Mouse (Mus musculus): ENCODE measurements around the gene Notch1. TPM values are rescaled to one million over a fixed set of nuclear protein-coding genes. Genes with fewer than 3 reads are reported as not detected.

Notch1 gene
- polyA plus RNA-seq, 1 experiment from 2014 or later: 2.1 TPM

DNA sequence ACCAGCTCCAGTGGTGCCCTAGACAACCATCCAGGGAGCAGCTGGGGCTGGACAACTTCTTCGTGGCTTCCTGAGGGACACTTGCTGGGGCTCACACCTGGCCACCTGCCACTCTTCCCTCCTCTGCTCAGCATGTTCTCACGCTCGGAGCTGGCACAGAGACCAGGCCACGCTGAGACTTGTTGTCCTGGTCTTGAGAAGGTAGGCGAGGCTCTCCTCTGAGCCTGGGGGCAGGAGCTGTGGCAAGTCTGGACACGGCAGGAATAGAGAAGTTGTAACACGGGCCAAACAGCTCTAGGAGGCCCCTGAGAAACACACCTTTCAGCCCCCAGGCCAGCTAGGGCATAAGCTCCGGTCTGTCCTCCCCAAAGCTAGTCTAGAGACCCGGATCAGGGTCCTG, 37.4 kb upstream of the Notch1 start:
- WGBS (ENCODE audit: insufficient replicate concordance): 73% methylated on average over 9 of the region's 9 CpGs
- Histone ChIP-seq H3K9ac (replicated peaks) (no peak overlapping the region), H3K36me3 (replicated peaks; ENCODE audit: insufficient read depth, low read length) (no peaks in the 10 kb centered on the region), H3K4me3 (ENCODE audit: low read depth, low read length) (no peak overlapping the region), H3K4me1 (ENCODE audit: insufficient read depth) (peaks cover 69% of the 10 kb centered on the region), H3K27me3 (ENCODE audit: insufficient read depth, low read length) (no peaks in the 10 kb centered on the region), H3K4me2 (ENCODE audit: low read depth, low read length) (no peak overlapping the region), H3K27ac (ENCODE audit: low read depth) (no peak overlapping the region), H3K9me3 (ENCODE audit: low read length) (no peaks in the 10 kb centered on the region)
- DNase-seq: no peak
- TF ChIP-seq CTCF (IDR thresholded peaks at IDR 0.05; ENCODE audit: low read depth) (no peak), EP300 (IDR thresholded peaks at IDR 0.05; ENCODE audit: low read depth) (no peak)
- ATAC-seq: no peak

GRCm38 (mm10) chr2:26552066-26552465, 35.6 kb upstream of the Notch1 start:
- no peak overlapping the region for H3K4me2 ChIP-seq (ENCODE audit: low read depth, low read length)
- peak overlapping the region; percentile 57 for H3K27ac ChIP-seq (ENCODE audit: low read depth)
- no peak for ATAC-seq
- WGBS (ENCODE audit: insufficient replicate concordance): 74% methylated on average over 2 of the region's 2 CpGs
- TF ChIP-seq EP300 (IDR thresholded peaks at IDR 0.05; ENCODE audit: low read depth) (no peak), CTCF (IDR thresholded peaks at IDR 0.05; ENCODE audit: low read depth) (no peak)
- no peaks in the 10 kb centered on the region for H3K36me3 ChIP-seq (replicated peaks; ENCODE audit: insufficient read depth, low read length)
- H3K27me3 ChIP-seq (ENCODE audit: insufficient read depth, low read length): no peaks in the 10 kb centered on the region
- H3K4me3 ChIP-seq (ENCODE audit: low read depth, low read length): no peak overlapping the region
- DNase-seq: no peak
- no peaks in the 10 kb centered on the region for H3K9me3 ChIP-seq (ENCODE audit: low read length)
- H3K4me1 ChIP-seq (ENCODE audit: insufficient read depth): peaks cover 75% of the 10 kb centered on the region
- H3K9ac ChIP-seq (replicated peaks): no peak overlapping the region

GRCm38 (mm10) chr2:26551446-26551845, 35.0 kb upstream of the Notch1 start:
- Histone ChIP-seq H3K4me3 (ENCODE audit: low read depth, low read length) (no peak overlapping the region), H3K4me1 (ENCODE audit: insufficient read depth) (peaks cover 69% of the 10 kb centered on the region), H3K27ac (ENCODE audit: low read depth) (peak overlapping the region; percentile 57), H3K9ac (replicated peaks) (no peak overlapping the region), H3K4me2 (ENCODE audit: low read depth, low read length) (no peak overlapping the region), H3K27me3 (ENCODE audit: insufficient read depth, low read length) (no peaks in the 10 kb centered on the region), H3K9me3 (ENCODE audit: low read length) (no peaks in the 10 kb centered on the region), H3K36me3 (replicated peaks; ENCODE audit: insufficient read depth, low read length) (no peaks in the 10 kb centered on the region)
- DNase-seq: no peak
- TF ChIP-seq CTCF (IDR thresholded peaks at IDR 0.05; ENCODE audit: low read depth) (no peak), EP300 (IDR thresholded peaks at IDR 0.05; ENCODE audit: low read depth) (no peak)
- WGBS (ENCODE audit: insufficient replicate concordance): 37% methylated on average over 8 of the region's 8 CpGs
- no peak for ATAC-seq

DNA sequence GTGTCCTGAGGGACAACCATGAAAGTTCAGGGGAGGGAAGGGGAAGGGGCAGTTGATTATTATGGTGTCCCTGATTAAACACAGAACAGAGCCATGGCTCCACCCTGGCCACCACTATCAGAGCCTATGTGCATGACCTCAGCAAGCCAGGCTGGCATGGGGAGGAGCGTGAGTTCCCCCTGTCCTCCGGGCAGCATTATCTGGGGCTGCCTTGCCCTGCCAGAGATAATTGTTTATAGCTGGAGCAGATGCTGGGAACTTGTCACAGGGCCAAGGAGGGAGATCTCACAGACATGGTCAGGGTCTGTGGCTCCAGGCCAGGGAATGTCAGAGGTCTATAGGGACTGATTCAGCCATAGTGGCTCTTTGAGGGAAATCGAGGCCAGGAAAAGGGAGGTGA, 34.3 kb upstream of the Notch1 start:
- Histone ChIP-seq H3K27me3 (ENCODE audit: insufficient read depth, low read length) (no peaks in the 10 kb centered on the region), H3K4me2 (ENCODE audit: low read depth, low read length) (no peak overlapping the region), H3K9ac (replicated peaks) (no peak overlapping the region), H3K27ac (ENCODE audit: low read depth) (peak overlapping the region; percentile 57; the same call in 1 of the 2 replicates), H3K4me1 (ENCODE audit: insufficient read depth) (peaks cover 63% of the 10 kb centered on the region), H3K9me3 (ENCODE audit: low read length) (no peaks in the 10 kb centered on the region), H3K4me3 (ENCODE audit: low read depth, low read length) (no peak overlapping the region), H3K36me3 (replicated peaks; ENCODE audit: insufficient read depth, low read length) (no peaks in the 10 kb centered on the region)
- 56% methylated on average over 3 of the region's 3 CpGs for WGBS (ENCODE audit: insufficient replicate concordance)
- ATAC-seq: no peak
- DNase-seq: no peak
- TF ChIP-seq EP300 (IDR thresholded peaks at IDR 0.05; ENCODE audit: low read depth) (no peak), CTCF (IDR thresholded peaks at IDR 0.05; ENCODE audit: low read depth) (no peak)

GRCm38 (mm10) chr2:26550205-26550604, 33.7 kb upstream of the Notch1 start:
- no peak for TF ChIP-seq EP300 (IDR thresholded peaks at IDR 0.05; ENCODE audit: low read depth)
- no peak for TF ChIP-seq CTCF (IDR thresholded peaks at IDR 0.05; ENCODE audit: low read depth)
- no peak overlapping the region for H3K4me3 ChIP-seq (ENCODE audit: low read depth, low read length)
- H3K9ac ChIP-seq (replicated peaks): no peak overlapping the region
- no peaks in the 10 kb centered on the region for H3K36me3 ChIP-seq (replicated peaks; ENCODE audit: insufficient read depth, low read length)
- H3K4me2 ChIP-seq (ENCODE audit: low read depth, low read length): no peak overlapping the region
- DNase-seq (no peak), ATAC-seq (0 out of 2 replicates have a peak, but pooled peaks have one; percentile 3)
- no peaks in the 10 kb centered on the region for H3K27me3 ChIP-seq (ENCODE audit: insufficient read depth, low read length)
- 51% methylated on average over 3 of the region's 3 CpGs for WGBS (ENCODE audit: insufficient replicate concordance)
- peaks cover 58% of the 10 kb centered on the region for H3K4me1 ChIP-seq (ENCODE audit: insufficient read depth)
- peak overlapping the region; percentile 78 for H3K27ac ChIP-seq (ENCODE audit: low read depth)
- H3K9me3 ChIP-seq (ENCODE audit: low read length): no peaks in the 10 kb centered on the region

GRCm38 (mm10) chr2:26549801-26550200, 33.3 kb upstream of the Notch1 start:
- Histone ChIP-seq H3K4me2 (ENCODE audit: low read depth, low read length) (no peak overlapping the region), H3K9me3 (ENCODE audit: low read length) (no peaks in the 10 kb centered on the region), H3K27me3 (ENCODE audit: insufficient read depth, low read length) (no peaks in the 10 kb centered on the region), H3K4me3 (ENCODE audit: low read depth, low read length) (no peak overlapping the region), H3K4me1 (ENCODE audit: insufficient read depth) (peaks cover 54% of the 10 kb centered on the region), H3K36me3 (replicated peaks; ENCODE audit: insufficient read depth, low read length) (no peaks in the 10 kb centered on the region), H3K9ac (replicated peaks) (no peak overlapping the region), H3K27ac (ENCODE audit: low read depth) (peak overlapping the region; percentile 80)
- WGBS (ENCODE audit: insufficient replicate concordance): 20% methylated on average over 10 of the region's 10 CpGs
- peak; percentile 94 for ATAC-seq
- peak; percentile 79 for DNase-seq
- no peak for TF ChIP-seq CTCF (IDR thresholded peaks at IDR 0.05; ENCODE audit: low read depth)
- TF ChIP-seq EP300 (IDR thresholded peaks at IDR 0.05; ENCODE audit: low read depth): peak; percentile 30; the same call in 1 of the 2 replicates

GRCm38 (mm10) chr2:26547481-26547880, 31.0 kb upstream of the Notch1 start:
- Histone ChIP-seq H3K27ac (ENCODE audit: low read depth) (no peak overlapping the region), H3K4me3 (ENCODE audit: low read depth, low read length) (no peak overlapping the region), H3K36me3 (replicated peaks; ENCODE audit: insufficient read depth, low read length) (no peaks in the 10 kb centered on the region), H3K27me3 (ENCODE audit: insufficient read depth, low read length) (no peaks in the 10 kb centered on the region), H3K4me2 (ENCODE audit: low read depth, low read length) (no peak overlapping the region), H3K4me1 (ENCODE audit: insufficient read depth) (peaks cover 34% of the 10 kb centered on the region), H3K9ac (replicated peaks) (no peak overlapping the region), H3K9me3 (ENCODE audit: low read length) (no peaks in the 10 kb centered on the region)
- TF ChIP-seq CTCF (IDR thresholded peaks at IDR 0.05; ENCODE audit: low read depth) (peak; percentile 49), EP300 (IDR thresholded peaks at IDR 0.05; ENCODE audit: low read depth) (no peak)
- ATAC-seq (no peak), DNase-seq (no peak)
- WGBS (ENCODE audit: insufficient replicate concordance): 37% methylated on average over 2 of the region's 2 CpGs

Data from liver, postnatal 0 days (tissue).